ENCODE assay signal across 8 mouse cellular contexts in genomic region chr11:101082208-101083082, GRCm38 (mm10). TPM values are rescaled to one million over a fixed set of nuclear protein-coding genes. Genes with fewer than 3 reads are reported as not detected.
A peak's percentile ranks its signal among the peaks of the same experiment; 100 is the strongest.
DNase-seq lines count a peak whose midpoint lies in the region; ATAC-seq lines count a peak whose summit lies in the region.

Coasy (plus strand) TSS chr11:101082565.

- peak within 1 kb of the TSS; percentile 91 for H3K4me3 ChIP-seq in heart, embryonic 13.5 days
- H3K4me3 ChIP-seq in liver, embryonic 12.5 days: peak within 1 kb of the TSS; percentile 78
- H3K4me3 ChIP-seq in stomach, embryonic 15.5 days (replicated peaks): peak within 1 kb of the TSS; percentile 88

- H3K9me3 ChIP-seq in heart, embryonic 13.5 days: no peaks in the 10 kb centered on the region
- no peaks in the 10 kb centered on the region for H3K9me3 ChIP-seq in liver, embryonic 12.5 days (replicated peaks)
- H3K9me3 ChIP-seq in stomach, embryonic 15.5 days: no peaks in the 10 kb centered on the region

- H3K9ac ChIP-seq in heart, embryonic 13.5 days: peak within 1 kb of the TSS; percentile 97
- peak within 1 kb of the TSS; percentile 86 for H3K9ac ChIP-seq in liver, embryonic 12.5 days
- H3K9ac ChIP-seq in stomach, embryonic 15.5 days: peak within 1 kb of the TSS; percentile 89

- peaks cover 41% of the 10 kb centered on the region for H3K27me3 ChIP-seq in heart, embryonic 13.5 days (replicated peaks)
- H3K27me3 ChIP-seq in liver, embryonic 12.5 days (replicated peaks): peaks cover 43% of the 10 kb centered on the region
- peaks cover 36% of the 10 kb centered on the region for H3K27me3 ChIP-seq in stomach, embryonic 15.5 days (replicated peaks)

- peak within 1 kb of the TSS; percentile 94 for H3K27ac ChIP-seq in heart, embryonic 13.5 days (replicated peaks)
- H3K27ac ChIP-seq in liver, embryonic 12.5 days: peak within 1 kb of the TSS; percentile 93
- H3K27ac ChIP-seq in stomach, embryonic 15.5 days: peak within 1 kb of the TSS; percentile 92

- DNase-seq in CD4-positive, CD25-positive, alpha-beta regulatory T cell, adult 2 months (ENCODE audit: low read depth, low spot score): peak; percentile 91
- peak; percentile 89 for DNase-seq in brain, embryonic 18.5 days (ENCODE audit: low read depth, low spot score)
- DNase-seq in kidney, postnatal 10 days: peak; percentile 91
- DNase-seq in natural killer cell, adult 2 months (ENCODE audit: low spot score in 2 of 2): peak; percentile 76 to 80

- peak; percentile 73 for ATAC-seq in erythroid progenitor cell, adult 5-6 weeks (replicated peaks; ENCODE audit: low FRiP score, poor library complexity, severe bottlenecking)
- peak; percentile 84 for ATAC-seq in heart, embryonic 13.5 days (ENCODE audit: extremely low read depth, insufficient number of reproducible peaks, low FRiP score, low TSS enrichment)
- ATAC-seq in liver, embryonic 12.5 days: peak; percentile 87
- peak; percentile 84 for ATAC-seq in stomach, embryonic 15.5 days (ENCODE audit: insufficient read depth, low FRiP score, low read depth)

- H3K36me3 ChIP-seq in heart, embryonic 13.5 days: peaks cover 16% of the 10 kb centered on the region
- H3K36me3 ChIP-seq in liver, embryonic 12.5 days: peaks cover 14% of the 10 kb centered on the region
- no peaks in the 10 kb centered on the region for H3K36me3 ChIP-seq in stomach, embryonic 15.5 days

- peaks cover 42% of the 10 kb centered on the region for H3K4me1 ChIP-seq in heart, embryonic 13.5 days
- peaks cover 61% of the 10 kb centered on the region for H3K4me1 ChIP-seq in liver, embryonic 12.5 days
- peaks cover 39% of the 10 kb centered on the region for H3K4me1 ChIP-seq in stomach, embryonic 15.5 days

- WGBS in heart, embryonic 13.5 days: under 1% methylated on average over 51 of the region's 51 CpGs
- WGBS in liver, embryonic 12.5 days (ENCODE audit: insufficient replicate concordance): under 1% methylated on average over 51 of the region's 51 CpGs
- 0% methylated on average over 51 of the region's 51 CpGs for WGBS in stomach, embryonic 15.5 days

- peak within 1 kb of the TSS; percentile 99 for H3K4me2 ChIP-seq in heart, embryonic 13.5 days
- peak within 1 kb of the TSS; percentile 95 for H3K4me2 ChIP-seq in liver, embryonic 12.5 days
- H3K4me2 ChIP-seq in stomach, embryonic 15.5 days: peak within 1 kb of the TSS; percentile 84

RNA-seq across cellular contexts. Expression of gene Coasy, which starts in this region (rescaled TPM):
- total RNA-seq in erythroid progenitor cell, adult 5-6 weeks (2015; ENCODE audit: low replicate concordance): 2.5 and 3.8 TPM in 2 replicates
- 1.7 and 6.8 TPM in 2 replicates for total RNA-seq in erythroid progenitor cell, adult 5-6 weeks (2017; ENCODE audit: low replicate concordance)
- 26.8 and 28.4 TPM in 2 replicates for polyA plus RNA-seq in heart, embryonic 13.5 days (2015; fragmentation: Nextera tagmentation; extraction: Ambion mirVana)
- 26.4 and 28.5 TPM in 2 replicates for polyA plus RNA-seq in liver, embryonic 12.5 days (2016; fragmentation: Nextera tagmentation; extraction: Ambion mirVana)
- polyA plus RNA-seq in stomach, embryonic 15.5 days (2015; fragmentation: Nextera tagmentation; extraction: Ambion mirVana): 38.5 and 41.5 TPM in 2 replicates

Comparison
In these comparisons a context has a peak if more than half of its experiments do, and no peak if none do; other contexts are left out.
1. Peak in every context shown above with its lines: DNase-seq, ATAC-seq, H3K4me3 ChIP-seq and H3K27ac ChIP-seq.